In genomic region chr19:60608766-60609165, GRCm38 (mm10) we compare ENCODE assay signal across 8 mouse cellular contexts. TPM values are rescaled to one million over a fixed set of nuclear protein-coding genes. Genes with fewer than 3 reads are reported as not detected.
DNase-seq lines count a peak whose midpoint lies in the region; ATAC-seq and TF ChIP-seq lines count a peak whose summit lies in the region.

No protein-coding gene starts in this region.

- peak; percentile 34 for DNase-seq in CD4-positive helper T cell, adult 2 months (ENCODE audit: low read depth, low spot score)
- peak; percentile 22 for DNase-seq in WW6 (ENCODE audit: low read depth, low spot score)
- peak; percentile 6 for DNase-seq in forelimb bud, embryonic 11.5 days (ENCODE audit: low read depth, low spot score)
- DNase-seq in lung, postnatal 10 days = peak; percentile 42
- no peak for DNase-seq in left cerebral cortex, postnatal 25 days (ENCODE audit: low spot score in 2 of 2)

- H3K4me2 ChIP-seq in intestine, postnatal 0 days (replicated peaks; ENCODE audit: low read depth) = no peak overlapping the region
- no peak overlapping the region for H3K4me2 ChIP-seq in intestine, embryonic 16.5 days (ENCODE audit: low read depth, low read length)
- no peak overlapping the region for H3K4me2 ChIP-seq in midbrain, embryonic 15.5 days

- no peak overlapping the region for H3K27ac ChIP-seq in intestine, postnatal 0 days (ENCODE audit: low read depth, low read length)
- H3K27ac ChIP-seq in intestine, embryonic 16.5 days (ENCODE audit: low read length) = no peak overlapping the region
- no peak overlapping the region for H3K27ac ChIP-seq in midbrain, embryonic 15.5 days

- H3K36me3 ChIP-seq in intestine, postnatal 0 days (ENCODE audit: control insufficient read depth, insufficient read depth) = no peaks in the 10 kb centered on the region
- H3K36me3 ChIP-seq in intestine, embryonic 16.5 days (ENCODE audit: control insufficient read depth, insufficient read depth, low read length) = no peaks in the 10 kb centered on the region
- H3K36me3 ChIP-seq in midbrain, embryonic 15.5 days (replicated peaks) = no peaks in the 10 kb centered on the region

- no peak for ATAC-seq in intestine, postnatal 0 days
- ATAC-seq in intestine, embryonic 16.5 days = no peak
- ATAC-seq in midbrain, embryonic 15.5 days (replicated peaks) = no peak

- no peak overlapping the region for H3K9ac ChIP-seq in intestine, postnatal 0 days (ENCODE audit: low read depth, low read length)
- no peak overlapping the region for H3K9ac ChIP-seq in intestine, embryonic 16.5 days (ENCODE audit: low read depth, low read length)
- no peak overlapping the region for H3K9ac ChIP-seq in midbrain, embryonic 15.5 days

- no peaks in the 10 kb centered on the region for H3K27me3 ChIP-seq in intestine, postnatal 0 days (replicated peaks; ENCODE audit: control insufficient read depth, insufficient read depth, low read length)
- H3K27me3 ChIP-seq in intestine, embryonic 16.5 days (replicated peaks; ENCODE audit: control insufficient read depth, insufficient read depth, low read length) = no peaks in the 10 kb centered on the region
- H3K27me3 ChIP-seq in midbrain, embryonic 15.5 days (replicated peaks) = no peaks in the 10 kb centered on the region

- H3K4me3 ChIP-seq in intestine, postnatal 0 days (ENCODE audit: low read depth, low read length) = no peak overlapping the region
- no peak overlapping the region for H3K4me3 ChIP-seq in intestine, embryonic 16.5 days (ENCODE audit: low read length)
- H3K4me3 ChIP-seq in midbrain, embryonic 15.5 days = no peak overlapping the region

- H3K4me1 ChIP-seq in intestine, postnatal 0 days (replicated peaks; ENCODE audit: control insufficient read depth, insufficient read depth, low read length) = no peaks in the 10 kb centered on the region
- no peaks in the 10 kb centered on the region for H3K4me1 ChIP-seq in intestine, embryonic 16.5 days (ENCODE audit: control insufficient read depth, insufficient read depth, low read length)
- peaks cover 7% of the 10 kb centered on the region; the same call in 1 of the 2 replicates for H3K4me1 ChIP-seq in midbrain, embryonic 15.5 days

- intact Hi-C loops in left cerebral cortex, postnatal 25 days (cut with DNase I) = no loop called here

- H3K9me3 ChIP-seq in intestine, postnatal 0 days (ENCODE audit: control insufficient read depth) = no peaks in the 10 kb centered on the region
- no peaks in the 10 kb centered on the region for H3K9me3 ChIP-seq in intestine, embryonic 16.5 days (ENCODE audit: control insufficient read depth, low read length)
- H3K9me3 ChIP-seq in midbrain, embryonic 15.5 days = no peaks in the 10 kb centered on the region

- peak; percentile 82 for TF ChIP-seq CTCF in intestine, postnatal 0 days (IDR thresholded peaks at IDR 0.05; ENCODE audit: low read depth)

- WGBS in intestine, postnatal 0 days = 28% methylated on average over 5 of the region's 5 CpGs
- WGBS in intestine, embryonic 16.5 days = 29% methylated on average over 5 of the region's 5 CpGs
- 33% methylated on average over 5 of the region's 5 CpGs for WGBS in midbrain, embryonic 15.5 days

RNA-seq across cellular contexts. Expression of gene Cacul1, which starts 27.9 kb away (rescaled TPM):
- 11.8 and 13.3 TPM in 2 replicates for polyA plus RNA-seq in intestine, postnatal 0 days (2015; fragmentation: Nextera tagmentation; extraction: Ambion mirVana)
- 12.2 and 12.4 TPM in 2 replicates for polyA plus RNA-seq in intestine, embryonic 16.5 days (2015; fragmentation: Nextera tagmentation; extraction: Ambion mirVana)
- total RNA-seq in left cerebral cortex, postnatal 25 days (2021) = 10 to 100 TPM; 48.3 to 50.1 TPM
- polyA plus RNA-seq in midbrain, embryonic 15.5 days (2015; fragmentation: Nextera tagmentation; extraction: Ambion mirVana) = 23.0 and 24.9 TPM in 2 replicates

Comparison
In these comparisons a context has a peak if more than half of its experiments do, and no peak if none do; other contexts are left out.
1. DNase-seq: peak in CD4-positive helper T cell, adult 2 months (single experiment), WW6 (single experiment), forelimb bud, embryonic 11.5 days (single experiment) and lung, postnatal 10 days (single experiment); none in left cerebral cortex, postnatal 25 days (0 of 2).